9 mouse cellular contexts compared by ENCODE assay signal in genomic region chr19:54047386-54048050, GRCm38 (mm10). TPM values are rescaled to one million over a fixed set of nuclear protein-coding genes. Genes with fewer than 3 reads are reported as not detected.
DNase-seq lines count a peak whose midpoint lies in the region; ATAC-seq and TF ChIP-seq lines count a peak whose summit lies in the region.
"Had no signal": no experiment of that assay in that cellular context is flagged by ENCODE, and none has a peak within 500 bp of the region (broad histone marks: within the 10 kb centered on the region; RNA-seq: fewer than 3 reads in every experiment).

No protein-coding gene starts in this region.

- ATAC-seq in heart, embryonic 14.5 days (ENCODE audit: insufficient number of reproducible peaks, insufficient read depth, low FRiP score, low read depth), result no peak
- peak; percentile 39 for ATAC-seq in granulocyte monocyte progenitor cell, adult 5-6 weeks (replicated peaks; ENCODE audit: poor library complexity, severe bottlenecking)
- peak; percentile 74 for ATAC-seq in megakaryocyte, adult 5-6 weeks (ENCODE audit: poor library complexity, severe bottlenecking)
- no peak for ATAC-seq in stomach, embryonic 16.5 days (ENCODE audit: insufficient read depth, low FRiP score)
- ATAC-seq: Patski had no signal

- no peak for DNase-seq in heart, adult 11 months
- DNase-seq in ES-E14 (ENCODE audit: low read depth, low spot score) (no peak), MN1 (ENCODE audit: low spot score) (no peak)
- no peak for DNase-seq in left cerebral cortex, postnatal 25 days (ENCODE audit: low spot score in 2 of 2)

- peak overlapping the region; percentile 100 for H3K4me2 ChIP-seq in heart, embryonic 14.5 days (ENCODE audit: low read length)
- peak overlapping the region; percentile 100 for H3K4me2 ChIP-seq in stomach, embryonic 16.5 days (ENCODE audit: low read depth, low read length)

- intact Hi-C loops in left cerebral cortex, postnatal 25 days (cut with DNase I), result loop anchor here (5.0 to 10.0 kb wide), 3 partner anchors 130 to 735 kb away; no protein-coding TSS in a partner anchor

- peaks cover 18 to 34% of the 10 kb centered on the region in 2 experiments for H3K4me1 ChIP-seq in heart, embryonic 14.5 days (ENCODE audit: control insufficient read depth in 2 of 2, insufficient read depth in 2 of 2, low read length in 2 of 2)
- peaks cover 0 to 8% of the 10 kb centered on the region in 2 experiments; a peak in 2 of 4 replicates for H3K4me1 ChIP-seq in ES-E14 (ENCODE audit: control insufficient read depth in 2 of 2, insufficient read depth in 2 of 2, low read length in 2 of 2, poor library complexity in 1 of 2)
- H3K4me1 ChIP-seq in stomach, embryonic 16.5 days (ENCODE audit: control insufficient read depth, insufficient read depth, low read length), result peaks cover 25% of the 10 kb centered on the region

- H3K9ac ChIP-seq in heart, embryonic 14.5 days (ENCODE audit: low read length), result peak overlapping the region; percentile 52; the same call in 1 of the 2 replicates
- peak overlapping the region; percentile 21; the same call in 1 of the 2 replicates for H3K9ac ChIP-seq in ES-E14 (ENCODE audit: insufficient read depth, low read depth, low read length, poor library complexity, severe bottlenecking)
- peak overlapping the region; percentile 61 for H3K9ac ChIP-seq in stomach, embryonic 16.5 days (ENCODE audit: low read length)

- peaks cover 63% of the 10 kb centered on the region for H3K27me3 ChIP-seq in heart, embryonic 14.5 days (ENCODE audit: control insufficient read depth, insufficient read depth, low read length)
- H3K27me3 ChIP-seq in stomach, embryonic 16.5 days (ENCODE audit: control insufficient read depth, insufficient read depth, low read length), result peaks cover 42% of the 10 kb centered on the region

- no peaks in the 10 kb centered on the region for H3K9me3 ChIP-seq in heart, embryonic 14.5 days (ENCODE audit: control insufficient read depth, low read length)
- H3K9me3 ChIP-seq in ES-E14 (ENCODE audit: control insufficient read depth, insufficient read depth, low read depth, low read length), result no peaks in the 10 kb centered on the region
- no peaks in the 10 kb centered on the region for H3K9me3 ChIP-seq in stomach, embryonic 16.5 days (replicated peaks; ENCODE audit: control insufficient read depth, low read length)

- H3K4me3 ChIP-seq in heart, embryonic 14.5 days (ENCODE audit: control insufficient read depth in 1 of 2, insufficient read depth in 1 of 2, low read depth in 1 of 2, low read length in 2 of 2), result peak overlapping the region; percentile 55 to 59
- H3K4me3 ChIP-seq in ES-E14 (ENCODE audit: insufficient read depth in 1 of 2, low read depth in 1 of 2, low read length in 2 of 2, poor library complexity in 1 of 2, severe bottlenecking in 1 of 2), result peak overlapping the region; percentile 37 to 46; a peak in 3 of 4 replicates
- H3K4me3 ChIP-seq in stomach, embryonic 16.5 days (replicated peaks; ENCODE audit: low read length), result peak overlapping the region; percentile 59

- 3% methylated on average over 27 of the region's 27 CpGs for WGBS in heart, embryonic 14.5 days
- WGBS in stomach, embryonic 16.5 days, result 5% methylated on average over 27 of the region's 27 CpGs

- H3K27ac ChIP-seq in heart, embryonic 14.5 days (replicated peaks in 1 of 2; ENCODE audit: control insufficient read depth in 1 of 2, insufficient read depth in 1 of 2, low read depth in 2 of 2, low read length in 2 of 2), result no peak overlapping the region
- H3K27ac ChIP-seq in ES-E14 (ENCODE audit: insufficient read depth, low read depth, low read length, poor library complexity, severe bottlenecking), result no peak overlapping the region
- H3K27ac ChIP-seq in stomach, embryonic 16.5 days (ENCODE audit: low read length), result no peak overlapping the region

- H3K36me3 ChIP-seq in heart, embryonic 14.5 days (ENCODE audit: control insufficient read depth, insufficient read depth, low read length), result no peaks in the 10 kb centered on the region
- no peaks in the 10 kb centered on the region for H3K36me3 ChIP-seq in ES-E14 (ENCODE audit: control insufficient read depth, insufficient read depth, low read length, poor library complexity, severe bottlenecking)
- no peaks in the 10 kb centered on the region for H3K36me3 ChIP-seq in stomach, embryonic 16.5 days (ENCODE audit: control insufficient read depth, insufficient read depth, low read length)

- in situ Hi-C loops in ES-E14 (cut with MboI; ENCODE audit: low sequenced_read_pairs in 2 of 2, unreplicated experiment in 2 of 2), result loop anchor here in 1 of 2 experiments (25.0 kb wide), 1 partner anchor 1015 kb away; no protein-coding TSS in a partner anchor

TF ChIP-seq in ES-E14, 5 proteins besides CTCF, POLR2A, EP300 and RAD21:
- no peak for TF ChIP-seq ZNF384 (IDR thresholded peaks at IDR 0.05; ENCODE audit: low read depth, low read length)
- no peak for TF ChIP-seq MAFK (IDR thresholded peaks at IDR 0.05; ENCODE audit: insufficient read depth, low read depth, low read length)
- no peak for TF ChIP-seq HCFC1 (IDR thresholded peaks at IDR 0.05; ENCODE audit: borderline replicate concordance, insufficient read depth, low read length)
- no peak for TF ChIP-seq CHD2 (IDR thresholded peaks at IDR 0.05; ENCODE audit: low read depth, low read length)
- no peak for TF ChIP-seq ZC3H11A (IDR thresholded peaks at IDR 0.05; ENCODE audit: borderline replicate concordance, low read depth, low read length)

RNA-seq across cellular contexts. Expression of gene Adra2a, which starts 3.6 kb away (rescaled TPM):
- polyA plus RNA-seq in heart, embryonic 14.5 days (2014; fragmentation: Nextera tagmentation; extraction: Ambion mirVana), result not detected in 2 replicates
- 0.58 and 0.76 TPM in 2 replicates for total RNA-seq in ES-E14 (2012; rRNA removed)
- not detected in 2 replicates for total RNA-seq in granulocyte monocyte progenitor cell, adult 5-6 weeks (2014; fragmentation: Nextera tagmentation)
- total RNA-seq in granulocyte monocyte progenitor cell, adult 5-6 weeks (2017), result 0.05 TPM in 1 of 2 replicates, not detected in the other
- total RNA-seq in megakaryocyte, adult 5-6 weeks (2015), result not detected in 2 replicates
- total RNA-seq in megakaryocyte, adult 5-6 weeks (2017), result not detected in 2 replicates
- 0.31 and 0.32 TPM in 2 replicates for polyA plus RNA-seq in stomach, embryonic 16.5 days (2015; fragmentation: Nextera tagmentation; extraction: Ambion mirVana)
- total RNA-seq in left cerebral cortex, postnatal 25 days (2021), result 10 to 100 TPM; 22.5 to 22.9 TPM

Comparison
In these comparisons a context has a peak if more than half of its experiments do, and no peak if none do; other contexts are left out.
1. ATAC-seq: peak in granulocyte monocyte progenitor cell, adult 5-6 weeks (single experiment) and megakaryocyte, adult 5-6 weeks (single experiment); none in heart, embryonic 14.5 days (single experiment) and stomach, embryonic 16.5 days (single experiment).
2. RNA of gene Adra2a, which starts 3.6 kb away (total RNA-seq): 22.5 to 22.9 TPM in left cerebral cortex, postnatal 25 days; 0.58 to 0.76 TPM in ES-E14, 0.05 TPM in granulocyte monocyte progenitor cell, adult 5-6 weeks and not detected in megakaryocyte, adult 5-6 weeks; every median in the first group is over 10 times any median in the second.
3. Peak in every context shown above with its lines, with median percentiles within 50 percentile points of each other: H3K4me3 ChIP-seq and H3K9ac ChIP-seq.